Mouse (Mus musculus) small intestine, adult 2 months (tissue): ENCODE results near the gene Ccdc7a.
A peak's percentile ranks its signal among the peaks of the same experiment; 100 is the strongest.

Source experiments
- CTCF ChIP-seq: fragments of 200-500 bp; IDR thresholded peaks from 2 replicates; pipeline ENCODE4 v1.5.1; 2012; ENCODE audit warnings: low read depth, mild to moderate bottlenecking, control low read depth, inconsistent platforms, low read length, moderate library complexity, mixed read lengths; ENCODE audit not compliant: insufficient replicate concordance, insufficient read length; ENCODE audit errors: extremely low read depth
- POLR2A ChIP-seq: fragments of 200-500 bp; IDR thresholded peaks from 2 replicates; pipeline ENCODE4 v1.6.1; 2012; ENCODE audit warnings: low read depth, mild to moderate bottlenecking, control low read depth, inconsistent platforms, low read length, moderate library complexity

GRCm38 (mm10) chr8:128709261-128709660 lies 356.1 kb downstream of the Ccdc7a start:
- TF ChIP-seq CTCF (peak; percentile 80; the same call in 1 of the 2 replicates), POLR2A (no peak)
